Mouse (Mus musculus) CD4-positive, CD25-positive, alpha-beta regulatory T cell, adult 9 weeks (primary cell): ENCODE measurements around the gene Nr0b2. TPM values are rescaled to one million over a fixed set of nuclear protein-coding genes. Genes with fewer than 3 reads are reported as not detected.

Experiments
- polyA plus RNA-seq: library from polyadenylated mRNA; unstranded; fragments of 100-300 nt; shearing (Covaris generic); gene quantifications from one replicate; pipeline ENCODE4 v1.2.1, GENCODE M21; 2017

Nr0b2 gene
- not detected for polyA plus RNA-seq

GRCm38 (mm10) chr4:133552768-133553447 lies at the start of gene Nr0b2:
Gene Nr0b2, plus strand, starts transcription at chr4:133553376.

GRCm38 (mm10) chr4:133518601-133519368 lies 34.4 kb upstream of the Nr0b2 start, which contains the start of gene Kdf1:
Gene Kdf1, plus strand, starts transcription at chr4:133518963.

DNA sequence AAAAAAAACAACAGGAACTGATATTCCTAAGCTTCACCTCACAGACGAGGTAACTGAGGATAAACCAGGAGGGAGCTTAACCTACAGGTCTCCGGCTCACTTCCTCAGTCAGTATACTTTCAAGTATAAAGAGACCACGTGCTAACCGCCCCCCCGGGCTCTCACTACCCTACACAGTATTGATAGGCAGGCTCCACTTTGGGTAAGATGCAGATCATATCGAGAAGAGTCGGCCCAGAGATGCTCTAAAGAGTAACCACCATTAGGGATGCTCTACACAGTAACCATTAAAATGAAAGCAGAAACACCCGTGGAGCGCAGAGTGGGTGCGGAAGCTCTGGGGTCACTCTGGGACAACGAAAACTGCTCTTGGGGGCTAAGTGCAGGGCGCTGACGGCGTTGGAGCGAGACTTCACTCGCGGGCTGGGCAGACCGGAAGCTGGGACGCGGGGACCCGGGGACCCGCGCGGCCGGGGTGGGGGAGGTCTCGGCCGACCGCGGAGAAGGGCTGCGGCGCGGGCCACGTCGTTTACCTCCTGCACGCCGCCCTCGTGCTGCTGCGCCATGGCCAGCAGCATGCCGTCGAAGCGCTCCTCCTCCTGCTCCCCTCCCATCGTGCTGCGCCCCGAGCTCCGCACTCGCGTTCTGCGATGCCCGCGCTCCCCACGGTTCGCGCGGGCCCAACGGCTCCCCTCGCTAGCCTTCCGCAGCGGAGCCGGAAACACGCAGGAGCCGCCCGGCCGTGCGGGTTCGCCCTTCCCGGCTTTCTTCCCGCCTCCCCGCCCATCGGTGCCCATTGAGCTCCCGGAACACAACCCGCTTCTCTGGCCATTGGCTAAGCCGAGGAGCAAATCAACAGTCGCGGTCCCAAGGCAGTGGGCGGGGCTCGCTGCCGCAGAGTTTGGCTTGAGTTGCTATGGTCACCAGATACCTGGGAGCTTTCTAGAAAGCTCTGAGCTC lies 7.6 kb upstream of the Nr0b2 start, which contains the start of gene Nudc:
Gene Nudc (minus strand): TSS at position 725 of the 960 bp plus-strand sequence.

DNA sequence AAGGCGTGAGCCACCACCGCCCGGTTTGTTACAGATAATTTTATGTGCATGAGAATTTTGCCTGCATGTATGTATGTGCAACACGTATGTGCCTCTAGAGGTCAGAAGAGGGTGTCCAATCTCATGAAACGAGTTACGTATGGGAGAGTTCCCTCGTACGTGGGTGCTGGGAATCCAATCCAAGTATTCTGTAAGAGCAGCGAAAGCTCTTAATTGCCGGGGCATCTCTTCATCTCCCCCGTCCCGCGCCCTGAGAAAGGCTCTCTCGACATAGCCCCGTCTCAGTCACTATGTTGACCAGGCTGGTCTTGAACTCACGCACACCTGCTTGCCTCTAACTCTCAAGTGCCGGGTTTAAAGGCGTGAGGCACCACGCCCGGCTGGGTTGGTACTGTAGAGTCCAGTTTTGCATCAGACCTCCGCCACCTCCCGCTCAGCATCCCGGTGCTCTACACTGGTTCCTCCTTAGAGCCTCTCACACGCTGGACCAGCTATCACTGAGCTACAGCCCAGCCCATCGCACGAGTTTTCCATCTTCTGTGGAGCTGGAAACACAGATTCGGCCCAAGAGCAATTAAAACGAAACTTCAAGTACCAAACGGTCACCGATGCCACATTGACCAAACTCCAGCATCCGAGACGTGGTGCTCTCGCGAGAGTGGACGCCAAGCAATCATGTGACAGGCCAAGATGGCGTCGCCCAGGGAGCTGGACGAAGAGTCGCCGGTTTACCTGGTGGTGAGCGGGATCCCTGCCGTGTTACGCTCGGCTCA lies 21.1 kb downstream of the Nr0b2 start, which contains the start of gene Gpatch3:
Gene Gpatch3 (plus strand): TSS at position 676 of the 773 bp plus-strand sequence.

DNA sequence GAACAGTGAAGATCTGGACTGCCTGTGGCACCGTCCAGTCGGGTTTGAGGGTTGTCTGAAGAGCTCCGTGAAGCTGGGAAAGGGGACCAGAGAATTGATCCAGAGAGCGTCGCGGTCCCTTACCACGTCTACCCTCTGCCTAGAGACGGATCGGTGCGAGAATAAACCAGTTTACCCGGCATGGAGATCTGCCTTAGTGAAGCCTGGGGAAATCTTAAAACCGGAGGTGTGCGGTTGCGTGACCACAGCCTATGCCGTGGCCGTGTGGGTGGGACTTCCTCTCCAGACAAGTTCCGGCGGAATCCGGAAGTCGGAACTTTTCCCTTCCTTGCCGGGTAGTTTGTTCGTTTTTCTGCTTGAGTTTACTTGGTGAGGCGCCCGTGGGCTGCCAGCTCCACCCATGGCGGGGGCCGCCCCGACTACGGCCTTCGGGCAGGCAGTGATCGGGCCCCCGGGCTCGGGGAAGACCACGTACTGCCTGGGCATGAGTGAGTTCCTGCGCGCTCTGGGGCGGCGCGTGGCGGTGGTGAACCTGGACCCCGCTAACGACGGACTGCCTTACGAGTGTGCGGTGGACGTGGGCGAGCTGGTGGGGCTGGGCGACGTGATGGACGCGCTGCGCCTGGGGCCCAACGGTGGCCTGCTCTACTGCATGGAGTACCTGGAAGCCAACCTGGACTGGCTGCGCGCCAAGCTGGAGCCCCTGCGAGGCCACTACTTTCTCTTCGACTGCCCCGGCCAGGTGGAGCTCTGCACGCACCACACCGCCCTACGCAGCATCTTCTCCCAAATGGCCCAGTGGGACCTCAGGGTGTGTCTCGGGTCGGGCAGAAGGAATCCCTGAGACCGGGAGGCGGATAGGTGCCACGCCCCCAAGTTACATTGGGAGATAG lies 31.1 kb downstream of the Nr0b2 start, which contains the start of gene Gpn2:
Gene Gpn2 (plus strand): TSS at position 304 of the 893 bp plus-strand sequence.

DNA sequence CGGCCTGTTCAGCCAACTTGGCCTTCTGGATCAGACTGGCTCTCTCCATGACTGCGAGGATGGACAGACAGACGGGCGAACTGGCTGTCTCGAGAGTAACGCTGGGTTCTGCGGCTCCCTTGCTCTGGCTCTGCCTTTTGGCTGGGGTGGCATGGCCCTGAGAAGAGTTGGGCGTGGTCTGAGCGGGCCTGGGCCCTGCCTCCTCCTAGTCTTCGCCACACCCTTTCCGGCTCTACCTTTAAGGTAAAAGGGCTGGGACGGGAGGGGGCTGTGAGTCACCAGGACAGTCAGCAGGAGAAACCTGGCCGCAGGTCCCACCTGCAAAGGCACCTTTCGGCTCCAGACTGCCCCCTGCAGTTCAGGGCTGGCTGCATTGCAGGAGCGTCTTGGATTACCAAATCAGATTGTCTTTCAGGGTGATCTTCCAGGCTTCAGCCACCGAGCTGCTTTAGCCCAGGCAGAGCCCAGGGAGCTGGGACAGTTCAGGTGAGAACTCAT lies 48.6 kb downstream of the Nr0b2 start, which contains the start of gene Sfn:
Gene Sfn (minus strand): TSS at position 448 of the 498 bp plus-strand sequence.

Other genes starting within 250 kb of the Nr0b2 start
- 3.8 TPM for gene Wdtc1, start 199.9 kb upstream of the Nr0b2 start, polyA plus RNA-seq
- 26.6 TPM for gene Slc9a1, start 183.7 kb upstream of the Nr0b2 start, polyA plus RNA-seq
- not detected for gene Tent5b, start 73.2 kb upstream of the Nr0b2 start, polyA plus RNA-seq
- not detected for gene Trnp1, start 54.8 kb upstream of the Nr0b2 start, polyA plus RNA-seq
- 0.76 TPM for gene Kdf1, start 34.4 kb upstream of the Nr0b2 start, polyA plus RNA-seq
- 98.6 TPM for gene Nudc, start 7.4 kb upstream of the Nr0b2 start, polyA plus RNA-seq
- gene Gpatch3, start 21.4 kb downstream of the Nr0b2 start, polyA plus RNA-seq = 3.1 TPM
- gene Gpn2, start 31.0 kb downstream of the Nr0b2 start, polyA plus RNA-seq = 14.3 TPM
- gene Sfn, start 48.8 kb downstream of the Nr0b2 start, polyA plus RNA-seq = 12.1 TPM
- 20.7 TPM for gene Zdhhc18, start 96.8 kb downstream of the Nr0b2 start, polyA plus RNA-seq
- 25.9 TPM for gene Pigv, start 119.3 kb downstream of the Nr0b2 start, polyA plus RNA-seq
- gene Arid1a, start 203.4 kb downstream of the Nr0b2 start, polyA plus RNA-seq = 35.2 TPM